Mouse (Mus musculus) midbrain, embryonic 11.5 days (tissue): ENCODE measurements around the gene Rnf150. TPM values are rescaled to one million over a fixed set of nuclear protein-coding genes. Genes with fewer than 3 reads are reported as not detected.

Experiments used
- ATAC-seq: fragments of 200-750 bp; cut with Nextera tagmentation; 2 replicates; pipeline ENCODE4 v1.8.0; 2017; ENCODE audit warnings: moderate TSS enrichment, moderate library complexity; ENCODE audit not compliant: low FRiP score
- DNase-seq: peaks from one replicate; pipeline ENCODE4 v3.0.0; 2015; ENCODE audit warnings: low spot score; ENCODE audit errors: missing footprints
- H3K27ac ChIP-seq: fragments of 300-500 bp; sonication (generic); 2 replicates; pipeline ENCODE4 v1.5.1; 2014; ENCODE audit warnings: low read depth, low read length
- H3K27me3 ChIP-seq: fragments of 300-500 bp; sonication (generic); 2 replicates; pipeline ENCODE4 v1.6.1; 2014; ENCODE audit warnings: mild to moderate bottlenecking, low read length, moderate library complexity, mixed read lengths; ENCODE audit not compliant: control insufficient read depth, insufficient read depth
- H3K36me3 ChIP-seq: fragments of 300-500 bp; sonication (generic); 2 replicates; pipeline ENCODE4 v1.6.1; 2014; ENCODE audit warnings: mild to moderate bottlenecking, low read length, moderate library complexity, mixed read lengths; ENCODE audit not compliant: control insufficient read depth, insufficient read depth
- H3K4me1 ChIP-seq: fragments of 300-500 bp; sonication (generic); 2 replicates; pipeline ENCODE4 v1.6.1; 2014; ENCODE audit warnings: low read length; ENCODE audit not compliant: control insufficient read depth, insufficient read depth
- H3K4me2 ChIP-seq: fragments of 300-500 bp; sonication (generic); 2 replicates; pipeline ENCODE4 v1.6.1; 2014; ENCODE audit warnings: mild to moderate bottlenecking, moderate library complexity
- H3K4me3 ChIP-seq: fragments of 300-500 bp; sonication (generic); 2 replicates; pipeline ENCODE4 v1.5.1; 2014; ENCODE audit warnings: low read depth, low read length
- H3K9ac ChIP-seq: fragments of 300-500 bp; sonication (generic); 2 replicates; pipeline ENCODE4 v1.6.1; 2014; ENCODE audit warnings: low read length
- H3K9me3 ChIP-seq: fragments of 300-500 bp; sonication (generic); 2 replicates; pipeline ENCODE4 v1.6.1; 2016; ENCODE audit warnings: low read length; ENCODE audit not compliant: control insufficient read depth
- WGBS: fragments of 180-500 bp; shearing (Covaris S2); extraction: QIAGEN DNeasy Blood & Tissue Kit; methylation state at CpG from one replicate; pipeline ENCODE4 v1.1.7; 2014; 5-methylcytosine and 5-hydroxymethylcytosine counted together
- polyA plus RNA-seq: library from polyadenylated mRNA; unstranded; fragments of >200 nt; fragmentation: Nextera tagmentation; extraction: Ambion mirVana; gene quantifications from 2 replicates; pipeline ENCODE4 v1.2.1, GENCODE M21; 2014

The Rnf150 gene
- 1.2 and 1.5 TPM in 2 replicates for polyA plus RNA-seq

- peak; percentile 82 for ATAC-seq
- Histone ChIP-seq H3K27ac (peak within 1 kb of the TSS; percentile 45; the same call in 1 of the 2 replicates), H3K9me3 (no peaks in the 10 kb centered on the region), H3K9ac (peak within 1 kb of the TSS; percentile 90), H3K4me3 (peak within 1 kb of the TSS; percentile 71), H3K4me2 (peak within 1 kb of the TSS; percentile 62), H3K36me3 (no peaks in the 10 kb centered on the region), H3K27me3 (no peaks in the 10 kb centered on the region), H3K4me1 (peaks cover 10% of the 10 kb centered on the region)
- under 1% methylated on average over 36 of the region's 39 CpGs for WGBS
- peak; percentile 97 for DNase-seq
Observed at GRCm38 (mm10) chr8:82863041-82863744, at the start of gene Rnf150. TSS of gene Rnf150 (plus strand) at chr8:82863356.

GRCm38 (mm10) chr8:82826135-82827046 lies 36.8 kb upstream of the Rnf150 start:
- Histone ChIP-seq H3K4me1 (no peaks in the 10 kb centered on the region), H3K27me3 (no peaks in the 10 kb centered on the region), H3K9ac (no peak overlapping the region), H3K27ac (no peak overlapping the region), H3K4me3 (no peak overlapping the region), H3K36me3 (no peaks in the 10 kb centered on the region), H3K9me3 (no peaks in the 10 kb centered on the region), H3K4me2 (no peak overlapping the region)
- ATAC-seq (no peak), DNase-seq (no peak)
- 81% methylated on average over 11 of the region's 11 CpGs for WGBS

GRCm38 (mm10) chr8:82840415-82840814 lies 22.7 kb upstream of the Rnf150 start:
- H3K4me3 ChIP-seq, result no peak overlapping the region
- H3K27me3 ChIP-seq, result no peaks in the 10 kb centered on the region
- DNase-seq (no peak), ATAC-seq (peak; percentile 27; the same call in 1 of the 2 replicates)
- 88% methylated on average over 3 of the region's 3 CpGs for WGBS
- H3K9ac ChIP-seq, result no peak overlapping the region
- no peaks in the 10 kb centered on the region for H3K36me3 ChIP-seq
- no peak overlapping the region for H3K4me2 ChIP-seq
- H3K9me3 ChIP-seq, result no peaks in the 10 kb centered on the region
- H3K4me1 ChIP-seq, result no peaks in the 10 kb centered on the region
- no peak overlapping the region for H3K27ac ChIP-seq

- no peak overlapping the region for H3K4me2 ChIP-seq
- H3K4me3 ChIP-seq, result no peak overlapping the region
- H3K9ac ChIP-seq, result no peak overlapping the region
- no peaks in the 10 kb centered on the region for H3K27me3 ChIP-seq
- H3K9me3 ChIP-seq, result no peaks in the 10 kb centered on the region
- no peak for ATAC-seq
- no peaks in the 10 kb centered on the region for H3K36me3 ChIP-seq
- no peaks in the 10 kb centered on the region for H3K4me1 ChIP-seq
- no peak overlapping the region for H3K27ac ChIP-seq
- 55% methylated on average over 1 of the region's 1 CpGs for WGBS
- DNase-seq, result no peak
Observed at GRCm38 (mm10) chr8:82840963-82841362, 22.2 kb upstream of the Rnf150 start.

- no peak for DNase-seq
- Histone ChIP-seq H3K4me1 (no peaks in the 10 kb centered on the region), H3K36me3 (no peaks in the 10 kb centered on the region), H3K27ac (no peak overlapping the region), H3K4me2 (no peak overlapping the region), H3K4me3 (no peak overlapping the region), H3K27me3 (no peaks in the 10 kb centered on the region), H3K9ac (no peak overlapping the region), H3K9me3 (no peaks in the 10 kb centered on the region)
- ATAC-seq, result 0 out of 2 replicates have a peak, but pooled peaks have one; percentile 50
- 65% methylated on average over 6 of the region's 6 CpGs for WGBS
Observed at GRCm38 (mm10) chr8:82841520-82842142, 21.5 kb upstream of the Rnf150 start.

- Histone ChIP-seq H3K9ac (no peak overlapping the region), H3K4me1 (no peaks in the 10 kb centered on the region), H3K4me2 (no peak overlapping the region), H3K9me3 (no peaks in the 10 kb centered on the region), H3K27me3 (no peaks in the 10 kb centered on the region), H3K4me3 (no peak overlapping the region), H3K36me3 (no peaks in the 10 kb centered on the region), H3K27ac (no peak overlapping the region)
- ATAC-seq (no peak), DNase-seq (no peak)
- WGBS, result 36% methylated on average over 1 of the region's 1 CpGs
Observed at GRCm38 (mm10) chr8:82843697-82844096, 19.5 kb upstream of the Rnf150 start.

- no peaks in the 10 kb centered on the region for H3K36me3 ChIP-seq
- no peak overlapping the region for H3K4me3 ChIP-seq
- no peaks in the 10 kb centered on the region for H3K4me1 ChIP-seq
- H3K4me2 ChIP-seq, result no peak overlapping the region
- ATAC-seq, result no peak
- H3K9me3 ChIP-seq, result no peaks in the 10 kb centered on the region
- H3K9ac ChIP-seq, result no peak overlapping the region
- WGBS, result 46% methylated on average over 1 of the region's 1 CpGs
- DNase-seq, result no peak
- H3K27me3 ChIP-seq, result no peaks in the 10 kb centered on the region
- H3K27ac ChIP-seq, result no peak overlapping the region
Observed at GRCm38 (mm10) chr8:82844413-82844812, 18.7 kb upstream of the Rnf150 start.

GRCm38 (mm10) chr8:82846098-82846497 lies 17.1 kb upstream of the Rnf150 start:
- DNase-seq (no peak), ATAC-seq (no peak)
- H3K27ac ChIP-seq, result no peak overlapping the region
- H3K4me3 ChIP-seq, result no peak overlapping the region
- WGBS, result 70% methylated on average over 2 of the region's 2 CpGs
- H3K4me2 ChIP-seq, result no peak overlapping the region
- no peaks in the 10 kb centered on the region for H3K27me3 ChIP-seq
- H3K9me3 ChIP-seq, result no peaks in the 10 kb centered on the region
- no peak overlapping the region for H3K9ac ChIP-seq
- H3K36me3 ChIP-seq, result no peaks in the 10 kb centered on the region
- H3K4me1 ChIP-seq, result no peaks in the 10 kb centered on the region
